Mouse (Mus musculus) olfactory bulb, adult 2 months (tissue): ENCODE data around the gene Reps1.

Experiments
- CTCF ChIP-seq: fragments of 200-500 bp; IDR thresholded peaks from 2 replicates; pipeline ENCODE4 v1.5.1; 2012; ENCODE audit warnings: low read depth, mild to moderate bottlenecking, low read length, moderate library complexity; ENCODE audit not compliant: insufficient read depth
- POLR2A ChIP-seq: fragments of 200-500 bp; IDR thresholded peaks from 2 replicates; pipeline ENCODE4 v1.6.1; 2012; ENCODE audit warnings: mild to moderate bottlenecking, low read depth, low read length, moderate library complexity; ENCODE audit not compliant: insufficient read depth

DNA sequence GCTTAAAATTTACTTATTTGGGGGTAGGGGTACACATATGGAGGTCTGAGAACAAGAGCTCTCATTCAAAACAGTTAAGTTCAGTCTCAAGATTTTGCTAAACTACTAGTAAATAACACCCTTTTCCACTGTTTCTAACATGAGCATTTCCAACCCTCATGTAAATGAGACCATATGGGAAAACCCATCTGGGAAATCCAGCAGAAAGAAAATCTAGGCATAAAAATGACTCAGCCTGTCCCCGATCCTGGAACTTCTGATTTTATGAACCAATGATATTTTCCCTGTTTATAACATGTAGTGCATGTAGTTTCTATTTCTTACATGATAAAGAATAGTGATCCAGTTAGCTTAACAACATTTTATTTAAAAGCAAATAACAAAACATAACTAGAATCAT is 34.8 kb upstream of the Reps1 start:
- TF ChIP-seq CTCF (no peak), POLR2A (no peak)
